Mouse (Mus musculus): ENCODE measurements around the gene Ston1.

Gene Ston1

GRCm38 (mm10) chr17:88625350-88625749, 27.9 kb downstream of the Ston1 start:
- DNase-seq (ENCODE audit: inconsistent age in 2 of 2, low spot score in 1 of 2): no peak

- DNase-seq (ENCODE audit: inconsistent age in 2 of 2, low spot score in 1 of 2): no peak
These were observed 28.4 kb downstream of the Ston1 start for GRCm38 (mm10) chr17:88625931-88626330.

- DNase-seq (ENCODE audit: inconsistent age in 2 of 2, low spot score in 1 of 2): no peak
These were observed 28.9 kb downstream of the Ston1 start for GRCm38 (mm10) chr17:88626347-88626811.

DNA sequence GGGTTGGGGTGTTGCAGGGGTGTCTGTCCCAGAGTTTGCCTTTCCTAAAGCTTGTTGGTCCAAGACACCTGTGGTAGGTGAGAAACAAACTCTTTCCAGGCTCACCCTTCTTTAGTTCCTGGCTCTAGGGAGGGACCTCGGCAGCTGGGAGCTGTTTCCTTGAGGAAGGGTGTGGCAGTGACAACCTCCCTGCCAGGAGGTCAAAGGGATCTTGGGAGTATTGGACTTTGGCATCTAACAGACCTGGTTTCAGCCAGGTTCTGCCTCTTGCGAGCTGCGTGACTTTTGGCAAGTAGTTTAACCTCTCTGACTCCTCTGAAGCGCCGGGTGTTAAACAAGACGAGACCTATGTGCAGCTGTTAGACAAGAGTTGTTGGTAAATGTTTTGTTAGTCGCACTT, 29.7 kb downstream of the Ston1 start:
- DNase-seq (ENCODE audit: inconsistent age in 2 of 2, low spot score in 1 of 2): peak in 1 of 2 experiments; percentile 42

DNA sequence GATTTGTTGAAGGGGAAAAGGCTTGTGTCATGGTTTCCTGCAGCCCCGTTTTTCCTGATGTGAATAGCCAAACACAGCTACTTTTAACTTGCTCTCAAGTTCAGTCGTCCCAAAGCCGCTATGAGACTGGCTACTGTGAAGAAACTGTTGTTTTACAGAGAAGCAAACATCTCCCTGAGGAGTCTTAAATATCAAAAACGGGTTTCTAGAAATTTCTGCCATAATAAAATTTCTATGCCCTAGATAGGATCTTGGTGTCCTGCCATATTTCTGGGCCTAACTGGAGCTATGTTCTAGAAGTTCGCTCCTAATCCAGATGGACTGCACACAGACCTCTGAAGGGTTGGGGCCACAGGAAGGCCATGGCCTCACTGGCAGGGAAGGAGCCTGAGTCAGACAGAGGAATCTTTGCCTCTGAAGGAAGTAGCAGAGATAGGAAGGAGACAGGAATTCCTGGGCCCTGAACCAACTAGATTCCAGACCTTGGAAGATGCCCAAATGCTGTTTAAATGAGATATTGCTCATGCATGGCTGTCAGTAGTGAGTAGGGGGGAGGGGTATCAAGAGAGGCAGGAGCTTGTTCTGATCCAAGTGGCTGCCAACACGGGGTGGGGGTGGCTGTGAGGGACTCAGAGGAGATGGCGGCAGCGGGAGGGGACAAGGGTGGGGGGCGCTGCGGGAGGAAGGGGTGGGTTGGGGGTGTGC, 31.3 kb downstream of the Ston1 start:
- DNase-seq (ENCODE audit: inconsistent age in 2 of 2, low spot score in 1 of 2): peak; percentile 87 to 94

DNA sequence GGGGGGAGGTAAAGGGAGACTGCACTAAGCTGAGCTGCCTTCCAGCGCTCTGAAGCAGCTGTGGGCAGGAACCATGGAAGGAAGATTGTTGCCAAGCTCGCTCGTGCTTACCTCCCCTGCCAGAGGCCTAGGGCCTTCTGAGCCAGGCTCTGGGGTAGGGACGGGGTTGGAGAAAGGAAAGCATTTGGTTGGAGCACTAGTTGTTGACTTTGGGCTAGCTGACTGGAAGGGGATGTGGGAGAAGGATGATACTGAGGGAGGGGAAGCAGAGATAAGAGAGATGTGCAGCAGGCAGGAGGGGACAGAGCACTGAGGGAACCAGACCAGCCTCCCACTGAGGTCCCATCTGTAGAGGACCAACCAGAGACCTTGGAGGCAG, 31.9 kb downstream of the Ston1 start:
- peak in 1 of 2 experiments; percentile 73 for DNase-seq (ENCODE audit: inconsistent age in 2 of 2, low spot score in 1 of 2)

GRCm38 (mm10) chr17:88629931-88630553, 32.6 kb downstream of the Ston1 start:
- peak; percentile 45 to 62 for DNase-seq (ENCODE audit: inconsistent age in 2 of 2, low spot score in 1 of 2)

- DNase-seq (ENCODE audit: inconsistent age in 2 of 2, low spot score in 1 of 2): peak; percentile 63 to 76
These were observed 33.1 kb downstream of the Ston1 start for GRCm38 (mm10) chr17:88630554-88630948.

- DNase-seq (ENCODE audit: inconsistent age in 2 of 2, low spot score in 1 of 2): no peak
These were observed 35.1 kb downstream of the Ston1 start for GRCm38 (mm10) chr17:88632631-88633030.

- peak in 1 of 2 experiments; percentile 32 for DNase-seq (ENCODE audit: inconsistent age in 2 of 2, low spot score in 1 of 2)
These were observed 38.6 kb downstream of the Ston1 start for GRCm38 (mm10) chr17:88636076-88636475.

DNA sequence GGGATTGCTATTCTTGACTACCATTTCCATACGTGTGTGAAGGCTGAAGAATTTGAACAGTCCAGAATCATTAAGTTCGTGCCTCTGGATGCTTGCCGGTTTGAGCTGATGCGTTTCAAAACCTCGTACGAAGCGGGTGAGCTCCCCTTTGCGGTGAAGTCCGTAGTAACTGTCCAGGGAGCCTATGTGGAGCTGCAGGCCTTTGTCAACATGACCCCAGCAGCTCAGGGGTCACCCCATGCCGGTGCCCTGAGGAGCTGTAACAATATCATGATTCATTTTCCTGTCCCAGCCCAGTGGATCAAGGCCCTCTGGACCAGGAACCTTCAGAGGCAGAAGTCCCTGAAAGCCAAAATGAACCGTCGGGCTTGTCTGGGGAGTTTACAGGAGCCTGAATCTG, 39.1 kb downstream of the Ston1 start:
- peak; percentile 57 to 83 for DNase-seq (ENCODE audit: inconsistent age in 2 of 2, low spot score in 1 of 2)

- DNase-seq (ENCODE audit: inconsistent age in 2 of 2, low spot score in 1 of 2): peak; percentile 63 to 91
These were observed 43.5 kb downstream of the Ston1 start for GRCm38 (mm10) chr17:88641012-88641411.

GRCm38 (mm10) chr17:88641836-88642235, 44.4 kb downstream of the Ston1 start:
- DNase-seq (ENCODE audit: inconsistent age in 2 of 2, low spot score in 1 of 2): no peak

DNA sequence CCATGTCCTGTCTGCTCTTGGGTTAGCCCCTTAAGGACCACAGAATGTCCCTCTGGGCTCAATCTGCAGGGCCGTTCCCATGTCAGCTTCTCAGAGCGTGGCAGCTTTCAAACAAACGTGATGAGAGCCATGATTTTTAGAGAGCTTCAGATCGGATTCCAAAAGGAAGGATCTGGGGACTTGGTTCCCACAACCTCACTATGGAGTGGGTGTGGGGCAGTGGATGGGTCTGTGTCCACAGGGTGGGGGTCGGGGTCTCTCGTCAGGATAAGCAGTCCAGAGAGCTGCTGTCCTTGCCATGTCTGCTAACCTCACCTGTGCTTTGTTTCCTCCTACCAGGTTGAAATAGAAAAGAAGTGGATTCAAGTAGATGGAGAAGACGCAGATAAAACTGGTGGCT, 47.4 kb downstream of the Ston1 start:
- no peak for DNase-seq (ENCODE audit: inconsistent age in 2 of 2, low spot score in 1 of 2)

GRCm38 (mm10) chr17:88645299-88645698, 47.8 kb downstream of the Ston1 start:
- peak in 1 of 2 experiments; percentile 35 for DNase-seq (ENCODE audit: inconsistent age in 2 of 2, low spot score in 1 of 2)

- DNase-seq (ENCODE audit: inconsistent age in 2 of 2, low spot score in 1 of 2): no peak
These were observed 49.7 kb downstream of the Ston1 start for GRCm38 (mm10) chr17:88647149-88647548.

DNA sequence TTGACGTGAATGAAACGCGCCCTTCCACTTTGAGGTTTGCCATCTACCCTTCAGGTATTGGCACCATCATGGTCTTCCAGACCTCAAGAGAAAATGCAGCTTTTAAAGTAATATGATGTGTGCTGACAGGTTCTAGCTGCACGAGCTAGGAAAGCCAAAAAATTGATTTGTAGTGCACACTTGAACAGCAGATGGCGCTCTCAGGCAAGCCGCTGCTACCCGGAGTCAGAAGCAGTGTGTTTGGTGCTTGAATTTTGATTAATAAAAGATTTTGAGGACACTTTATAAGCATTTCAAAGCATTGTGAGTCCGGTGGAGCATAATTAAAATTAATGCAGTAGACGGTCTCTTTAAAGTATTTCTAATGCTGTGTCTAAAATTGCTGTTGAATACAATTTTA, 54.5 kb downstream of the Ston1 start:
- DNase-seq (ENCODE audit: inconsistent age in 2 of 2, low spot score in 1 of 2): peak; percentile 48 to 85

DNA sequence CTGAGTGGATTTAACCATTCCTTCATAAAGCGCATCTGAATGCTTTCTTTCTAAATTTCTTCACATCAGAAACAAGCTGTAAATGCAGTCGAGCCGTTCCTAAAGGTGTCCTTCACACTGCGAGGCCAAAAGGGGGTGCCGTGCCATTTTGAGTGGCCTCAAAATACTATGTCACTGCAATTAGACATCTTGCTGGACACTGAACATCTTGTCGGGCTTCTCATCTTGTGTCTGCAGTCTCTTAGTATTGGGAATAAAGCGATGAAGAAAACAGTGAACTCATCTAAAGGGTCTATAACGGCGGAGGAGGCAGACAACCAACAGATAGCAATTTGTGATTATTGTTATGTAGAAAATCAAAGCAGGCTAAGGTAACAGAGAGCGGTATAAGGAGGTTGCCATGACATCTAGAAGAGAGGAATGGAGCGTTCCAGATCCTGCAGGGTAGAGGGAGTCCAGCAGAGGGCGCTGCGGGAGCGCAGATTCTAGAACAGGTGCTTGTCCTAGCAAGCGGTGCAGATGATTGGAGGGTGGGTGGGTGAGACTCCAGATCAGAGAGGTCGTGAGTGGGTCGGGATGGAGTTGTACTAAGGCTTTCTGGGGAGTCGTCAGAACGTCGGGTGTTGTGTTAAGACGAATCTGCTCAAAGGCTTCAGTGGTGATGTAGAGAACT, 55.4 kb downstream of the Ston1 start:
- peak; percentile 68 to 91 for DNase-seq (ENCODE audit: inconsistent age in 2 of 2, low spot score in 1 of 2)

DNA sequence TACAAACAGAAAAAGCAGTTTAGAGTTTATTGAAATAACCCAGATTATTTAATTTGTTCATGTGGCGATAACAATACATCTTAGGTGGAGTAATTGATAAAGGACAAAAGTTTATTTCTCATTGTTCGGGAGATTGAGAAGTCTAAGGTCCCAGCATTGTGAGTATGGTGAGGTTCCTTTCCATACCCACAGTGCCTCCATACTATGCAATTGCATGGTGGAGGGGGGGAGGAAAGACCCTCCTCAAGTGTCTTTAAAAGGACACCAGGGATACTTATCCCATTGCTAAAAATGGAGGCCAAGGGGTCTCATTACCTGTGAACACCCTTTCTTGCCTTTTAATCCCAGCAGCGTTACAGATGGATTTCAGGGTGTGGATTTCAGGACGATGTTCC, 55.9 kb downstream of the Ston1 start:
- DNase-seq (ENCODE audit: inconsistent age in 2 of 2, low spot score in 1 of 2): no peak

DNA sequence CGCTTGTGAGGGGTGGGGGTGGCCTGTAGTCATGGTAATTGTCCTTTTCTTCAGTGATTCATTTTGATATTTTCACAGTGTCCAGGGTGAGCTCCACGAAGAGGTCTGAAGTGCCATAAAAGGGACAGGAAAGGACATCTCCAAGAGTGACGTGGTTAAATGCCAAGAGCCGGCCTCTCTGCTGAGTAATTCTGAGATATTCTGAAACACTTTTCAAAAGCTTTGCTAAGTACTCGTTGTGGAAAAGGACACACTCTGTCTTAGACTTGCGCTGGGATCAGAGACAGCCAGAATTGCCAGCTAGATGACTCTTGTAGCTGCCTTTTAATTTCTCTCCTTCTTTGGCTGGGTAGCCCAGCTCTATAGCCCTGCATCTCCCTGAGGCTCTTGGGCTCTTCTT, 61.0 kb downstream of the Ston1 start:
- peak in 1 of 2 experiments; percentile 42 for DNase-seq (ENCODE audit: inconsistent age in 2 of 2, low spot score in 1 of 2)

DNA sequence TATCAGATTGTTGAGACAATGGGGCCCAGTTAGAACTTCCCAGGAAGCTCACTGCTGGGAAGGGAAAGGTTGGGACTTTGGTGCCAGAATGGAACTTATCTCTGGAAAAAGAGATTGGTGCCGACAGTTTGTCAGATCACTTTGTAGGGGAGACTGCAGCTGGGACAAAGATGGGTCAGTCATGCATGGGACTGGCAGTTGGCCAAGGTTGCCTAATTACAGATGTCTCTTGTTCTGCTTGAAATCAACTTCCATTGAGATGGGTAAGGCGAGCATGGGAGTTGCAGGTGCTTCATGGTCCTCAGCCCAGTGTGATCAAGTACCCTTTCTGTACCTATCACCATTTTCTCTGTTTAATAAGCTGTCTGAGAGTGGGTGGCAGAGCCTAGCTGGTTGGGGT, 68.6 kb downstream of the Ston1 start:
- no peak for DNase-seq (ENCODE audit: inconsistent age in 2 of 2, low spot score in 1 of 2)

DNA sequence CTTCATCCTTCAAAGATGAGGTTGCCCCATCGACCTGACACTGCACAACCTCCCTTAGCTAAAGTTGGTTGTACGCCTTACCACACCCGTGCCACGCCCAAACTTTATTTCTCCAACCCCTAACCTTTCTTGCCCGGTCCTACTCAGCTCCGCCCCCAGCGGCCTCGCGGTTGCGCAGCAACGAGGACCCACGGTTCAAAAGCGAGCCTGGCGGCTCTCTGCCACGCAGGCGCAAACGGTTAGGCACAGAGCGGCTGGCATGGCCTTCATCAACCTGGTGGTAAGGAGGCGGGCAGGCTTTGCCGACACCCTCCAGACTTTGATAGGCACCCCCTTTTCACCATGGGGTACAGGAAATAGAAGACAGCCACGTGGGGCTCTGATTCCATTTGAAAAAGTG, 71.0 kb downstream of the Ston1 start, which contains the start of gene Gtf2a1l:
TSS of gene Gtf2a1l (plus strand) at position 209 of the 400 bp plus-strand sequence.
- DNase-seq (ENCODE audit: inconsistent age in 2 of 2, low spot score in 1 of 2): peak; percentile 28 to 59

Data from adrenal gland, adult (tissue).